Mouse (Mus musculus) CH12.LX (cell line): ENCODE results near the gene Glra1. TPM values are rescaled to one million over a fixed set of nuclear protein-coding genes. Genes with fewer than 3 reads are reported as not detected.
A peak's percentile ranks its signal among the peaks of the same experiment; 100 is the strongest.

Experiments
- DNase-seq: peaks from one replicate; pipeline ENCODE4 v3.0.0-alpha.2; 2013; ENCODE audit errors: extremely low read depth
- H3K27ac ChIP-seq: 2 replicates; pipeline ENCODE4 v1.5.1; 2012; ENCODE audit warnings: low read depth, mild to moderate bottlenecking, control low read depth, moderate library complexity; ENCODE audit not compliant: insufficient read depth
- H3K27me3 ChIP-seq: replicated peaks from 2 replicates; pipeline ENCODE3; 2012; ENCODE audit warnings: inconsistent platforms
- H3K36me3 ChIP-seq, 2 experiments: replicated peaks in 1 of 2; 2 replicates each; pipeline versions ENCODE3 to v1.6.1; 2012; ENCODE audit warnings: inconsistent platforms in 1 of 2, low read length in 1 of 2, mild to moderate bottlenecking in 1 of 2, mixed read lengths in 1 of 2, moderate library complexity in 1 of 2; ENCODE audit not compliant: control insufficient read depth in 1 of 2, insufficient read depth in 1 of 2
- H3K4me1 ChIP-seq, 2 experiments: 2 replicates each; pipeline ENCODE4 v1.6.1; 2012; ENCODE audit warnings: inconsistent platforms in 1 of 2, moderate library complexity in 1 of 2; ENCODE audit not compliant: insufficient read depth in 2 of 2, control insufficient read depth in 1 of 2
- H3K4me2 ChIP-seq: 2 replicates; pipeline ENCODE4 v1.6.1; 2012; ENCODE audit warnings: low read depth, mild to moderate bottlenecking, control low read depth; ENCODE audit not compliant: poor library complexity, insufficient read depth, severe bottlenecking
- H3K4me3 ChIP-seq, 3 experiments: fragments of 150-350 bp in 1 of 3; sonication (generic) in 1 of 3; replicated peaks in 1 of 3; 2 replicates each; pipeline versions ENCODE3 to v1.5.1; 2011 to 2012; ENCODE audit warnings: low read depth in 2 of 3, low read length in 2 of 3, mild to moderate bottlenecking in 2 of 3, moderate library complexity in 2 of 3, control low read depth in 1 of 3, improper control_type of control experiment in 1 of 3, inconsistent platforms in 1 of 3, mixed read lengths in 1 of 3; ENCODE audit not compliant: poor library complexity in 1 of 3
- H3K79me2 ChIP-seq: replicated peaks from 2 replicates; pipeline ENCODE4 v1.6.1; 2012; ENCODE audit warnings: mild to moderate bottlenecking, moderate library complexity; ENCODE audit not compliant: control insufficient read depth, poor library complexity, insufficient read depth, severe bottlenecking; ENCODE audit errors: extremely low read depth
- H3K9ac ChIP-seq: 2 replicates; pipeline ENCODE4 v1.6.1; 2012; ENCODE audit warnings: low read depth, mild to moderate bottlenecking, control low read depth, moderate library complexity; ENCODE audit not compliant: insufficient read depth
- H3K9me3 ChIP-seq: replicated peaks from 2 replicates; pipeline ENCODE3; 2012; ENCODE audit warnings: low read length, inconsistent platforms, mixed read lengths
- CHD1 ChIP-seq: IDR thresholded peaks from 2 replicates; pipeline ENCODE4 v1.6.1; 2012; ENCODE audit warnings: low read depth, low read length, improper control_type of control experiment, inconsistent platforms
- CTCF ChIP-seq, 2 experiments: IDR thresholded peaks in 1 of 2; conservative IDR thresholded peaks in 1 of 2; 2 replicates each; pipeline ENCODE4 v1.5.1; 2011 to 2012; ENCODE audit warnings: low read depth in 2 of 2, low read length in 2 of 2, improper control_type of control experiment in 1 of 2, inconsistent platforms in 1 of 2, mild to moderate bottlenecking in 1 of 2, moderate library complexity in 1 of 2
- IRF4 ChIP-seq: IDR thresholded peaks from 2 replicates; pipeline ENCODE4 v1.6.1; 2014; ENCODE audit warnings: low read depth, mild to moderate bottlenecking, inconsistent platforms, low read length, improper control_type of control experiment
- KAT2A ChIP-seq: IDR thresholded peaks from 2 replicates; pipeline ENCODE4 v1.6.1; 2012; ENCODE audit warnings: low read length, improper control_type of control experiment, inconsistent platforms; ENCODE audit not compliant: insufficient replicate concordance
- MAX ChIP-seq: IDR thresholded peaks from 2 replicates; pipeline ENCODE4 v1.6.1; 2011; ENCODE audit warnings: low read length, improper control_type of control experiment
- MYC ChIP-seq: IDR thresholded peaks from 2 replicates; pipeline ENCODE4 v1.6.1; 2011; ENCODE audit warnings: low read depth, mild to moderate bottlenecking, improper control_type of control experiment, low read length
- NELFE ChIP-seq: IDR thresholded peaks from 2 replicates; pipeline ENCODE4 v1.6.1; 2011; ENCODE audit warnings: low read depth, low read length, improper control_type of control experiment
- NRF1 ChIP-seq: IDR thresholded peaks from 2 replicates; pipeline ENCODE4 v1.6.1; 2014; ENCODE audit warnings: low read depth, mild to moderate bottlenecking, inconsistent platforms, low read length, improper control_type of control experiment, moderate library complexity
- POLR2A ChIP-seq: IDR thresholded peaks from 2 replicates; pipeline ENCODE4 v1.6.1; 2011; ENCODE audit warnings: low read depth, mild to moderate bottlenecking, improper control_type of control experiment, low read length
- RAD21 ChIP-seq: IDR thresholded peaks from 2 replicates; pipeline ENCODE4 v1.6.1; 2011; ENCODE audit warnings: low read depth, mild to moderate bottlenecking, low read length, improper control_type of control experiment, moderate library complexity
- RCOR1 ChIP-seq: conservative IDR thresholded peaks from 2 replicates; pipeline ENCODE4 v1.6.1; 2012; ENCODE audit warnings: low read depth, mild to moderate bottlenecking, inconsistent platforms, low read length, improper control_type of control experiment
- SMC3 ChIP-seq: IDR thresholded peaks from 2 replicates; pipeline ENCODE4 v1.6.1; 2011; ENCODE audit warnings: low read depth, low read length, improper control_type of control experiment
- TBP ChIP-seq: conservative IDR thresholded peaks from 2 replicates; pipeline ENCODE4 v1.6.1; 2011; ENCODE audit warnings: low read depth, low read length, improper control_type of control experiment
- UBTF ChIP-seq: IDR thresholded peaks from 2 replicates; pipeline ENCODE4 v1.6.1; 2012; ENCODE audit warnings: low read depth, mild to moderate bottlenecking, inconsistent platforms, low read length, improper control_type of control experiment, moderate library complexity
- USF1 ChIP-seq: IDR thresholded peaks from 2 replicates; pipeline ENCODE4 v1.6.1; 2014; ENCODE audit warnings: low read depth, mild to moderate bottlenecking, inconsistent platforms, low read length, improper control_type of control experiment
- USF2 ChIP-seq: conservative IDR thresholded peaks from 2 replicates; pipeline ENCODE4 v1.6.1; 2011; ENCODE audit warnings: low read depth, low read length, improper control_type of control experiment
- ZNF384 ChIP-seq: IDR thresholded peaks from 2 replicates; pipeline ENCODE4 v1.6.1; 2012; ENCODE audit warnings: low read depth, low read length, improper control_type of control experiment, inconsistent platforms
- dilution Hi-C: fragments of 300-500 bp; cut with MboI; formaldehyde crosslinking; loops from 2 replicates; pipeline ENCODE4 v1.14.3; 2020; ENCODE audit warnings: low sequenced_read_pairs; ENCODE audit not compliant: extremely low pct_unique_long_range_greater_than_20kb, extremely low pct_ligation_motif_present
- in situ Hi-C: fragments of 300-500 bp; cut with MboI; formaldehyde crosslinking; loops from 3 replicates; pipeline ENCODE4 v1.14.3; 2019; ENCODE audit warnings: low sequenced_read_pairs, low pct_ligation_motif_present, low pct_unique_long_range_greater_than_20kb, mixed read lengths
- polyA plus RNA-seq: library from polyadenylated mRNA; unstranded; fragments of >175 nt; gene quantifications from 2 replicates; pipeline ENCODE4 v1.2.1, GENCODE M21; 2012; ENCODE audit warnings: low read depth; ENCODE audit not compliant: insufficient read length
- total RNA-seq, 2 experiments: library from RNA; depleted of rRNA; stranded (reverse); fragments of 300-350 nt in 1 of 2; fragments of >200 nt in 1 of 2; gene quantifications; 2 replicates each; pipeline ENCODE4 v1.2.3; 2012 to 2014

Gene Glra1
- total and polyA plus RNA-seq, 3 experiments: not detected

DNA sequence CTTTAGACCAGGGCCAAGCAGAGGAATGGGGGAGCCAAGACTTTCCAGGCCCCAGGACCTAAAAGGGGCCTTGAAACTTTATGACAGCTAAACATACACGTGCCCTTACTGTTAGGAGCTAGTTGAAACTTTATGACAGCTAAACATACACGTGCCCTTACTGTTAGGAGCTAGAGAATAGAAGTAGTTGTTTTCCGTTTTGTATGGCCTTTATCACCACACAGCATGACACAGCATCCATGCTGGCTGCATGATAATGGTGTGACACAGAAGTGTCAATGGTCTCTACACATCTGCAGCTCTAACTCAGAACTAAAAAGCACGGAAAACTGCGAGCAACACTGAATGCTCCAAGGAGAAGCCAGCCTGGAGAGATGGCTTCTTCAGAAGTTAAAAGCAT, 90.3 kb downstream of the Glra1 start:
- in situ Hi-C loops: loop anchor here (25.0 kb wide), 1 partner anchor 470 kb away; no protein-coding TSS in a partner anchor
- Histone ChIP-seq H3K9ac (no peak overlapping the region), H3K4me2 (no peak overlapping the region), H3K9me3 (peaks cover 4% of the 10 kb centered on the region), H3K36me3 (no peaks in the 10 kb centered on the region), H3K79me2 (no peaks in the 10 kb centered on the region), H3K4me1 (no peaks in the 10 kb centered on the region), H3K27me3 (peaks cover 69% of the 10 kb centered on the region), H3K4me3 (no peak overlapping the region), H3K27ac (no peak overlapping the region)
- dilution Hi-C loops: no loop called here
- no peak for TF ChIP-seq ZNF384
- no peak for DNase-seq

DNA sequence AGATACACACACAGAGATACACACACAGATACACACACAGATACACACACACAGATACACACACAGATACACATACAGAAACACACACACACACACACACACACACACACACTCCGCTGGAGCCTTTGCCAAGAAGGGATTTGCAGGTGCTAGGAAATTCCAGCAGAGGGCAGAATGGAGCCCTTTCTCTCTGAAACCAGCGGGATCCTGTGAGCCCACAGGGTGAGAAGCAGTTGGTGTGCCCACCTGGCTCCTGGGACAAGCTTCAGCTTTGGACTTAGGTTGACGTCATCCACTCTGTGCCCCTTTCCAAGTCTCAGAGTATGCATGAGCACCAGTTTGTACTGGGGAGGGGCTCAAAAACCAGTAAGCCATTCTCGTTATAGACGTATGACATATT, 96.6 kb downstream of the Glra1 start:
- Histone ChIP-seq H3K27me3 (peaks cover 40% of the 10 kb centered on the region), H3K9ac (no peak overlapping the region), H3K9me3 (no peaks in the 10 kb centered on the region), H3K79me2 (no peaks in the 10 kb centered on the region), H3K36me3 (no peaks in the 10 kb centered on the region), H3K4me3 (no peak overlapping the region), H3K27ac (no peak overlapping the region), H3K4me2 (no peak overlapping the region), H3K4me1 (no peaks in the 10 kb centered on the region)
- TF ChIP-seq CTCF (conservative IDR thresholded peaks at IDR 0.05 in 1 of 2, IDR thresholded peaks at IDR 0.05 in 1 of 2; ENCODE audit: low read depth in 2 of 2, low read length in 2 of 2) (peak; percentile 16 to 67; a peak in 2 of 4 replicates), SMC3 (peak; percentile 59), USF2 (no peak), RAD21 (peak; percentile 32)
- no peak for DNase-seq
- dilution Hi-C loops (no loop called here), in situ Hi-C loops (loop anchor here (25.0 kb wide), 1 partner anchor 476 kb away; no protein-coding TSS in a partner anchor)

DNA sequence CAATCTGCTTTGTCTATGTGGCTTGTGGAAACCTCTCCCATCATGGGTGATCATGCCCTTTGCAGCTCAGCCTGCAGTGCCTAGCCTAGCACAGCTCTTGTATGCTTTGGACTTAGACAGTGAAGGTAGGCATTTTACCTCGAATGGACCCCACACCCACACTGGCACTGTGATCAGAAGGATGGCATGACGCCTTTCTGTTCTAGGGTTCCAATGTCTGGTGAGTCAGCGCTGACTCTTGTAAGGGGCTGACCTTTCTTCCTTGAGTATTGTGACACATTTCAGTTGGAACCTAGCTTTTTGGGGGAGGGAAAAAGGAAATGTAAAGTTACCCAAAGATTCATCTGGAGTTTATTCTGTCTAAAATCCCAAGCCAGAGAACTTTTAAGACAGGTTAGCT, 102.5 kb downstream of the Glra1 start:
- H3K79me2 ChIP-seq: no peaks in the 10 kb centered on the region
- in situ Hi-C loops: loop anchor here (25.0 kb wide), 1 partner anchor 482 kb away; no protein-coding TSS in a partner anchor
- dilution Hi-C loops: no loop called here
- no peak for TF ChIP-seq TBP
- TF ChIP-seq RCOR1: no peak
- no peak for TF ChIP-seq CHD1
- TF ChIP-seq MYC: no peak
- no peak for TF ChIP-seq USF1
- TF ChIP-seq MAX: no peak
- TF ChIP-seq POLR2A: no peak
- TF ChIP-seq CTCF (conservative IDR thresholded peaks at IDR 0.05 in 1 of 2, IDR thresholded peaks at IDR 0.05 in 1 of 2; ENCODE audit: low read depth in 2 of 2, low read length in 2 of 2): no peak
- TF ChIP-seq IRF4: no peak
- TF ChIP-seq NRF1: no peak
- TF ChIP-seq UBTF: no peak
- no peak for TF ChIP-seq NELFE
- no peak for TF ChIP-seq KAT2A
- H3K27me3 ChIP-seq: no peaks in the 10 kb centered on the region
- H3K4me1 ChIP-seq: peaks cover 6 to 25% of the 10 kb centered on the region in 2 experiments; a peak in 3 of 4 replicates
- DNase-seq: no peak
- no peak overlapping the region for H3K4me2 ChIP-seq
- no peak overlapping the region for H3K9ac ChIP-seq
- H3K36me3 ChIP-seq: peaks cover 13 to 25% of the 10 kb centered on the region in 2 experiments
- H3K27ac ChIP-seq: no peak overlapping the region
- no peak overlapping the region for H3K4me3 ChIP-seq
- H3K9me3 ChIP-seq: no peaks in the 10 kb centered on the region
